ENCODE assay signal across 12 mouse cellular contexts in genomic region chr1:105997282-105997681, GRCm38 (mm10). TPM values are rescaled to one million over a fixed set of nuclear protein-coding genes. Genes with fewer than 3 reads are reported as not detected.
DNase-seq lines count a peak whose midpoint lies in the region; ATAC-seq lines count a peak whose summit lies in the region.
"Had no signal": no experiment of that assay in that cellular context is flagged by ENCODE, and none has a peak within 500 bp of the region (broad histone marks: within the 10 kb centered on the region; RNA-seq: fewer than 3 reads in every experiment).

No protein-coding gene starts in this region.

- no peak overlapping the region for H3K9ac ChIP-seq in heart, embryonic 15.5 days
- H3K9ac ChIP-seq in lung, embryonic 16.5 days (ENCODE audit: low read length): no peak overlapping the region
- no peak overlapping the region for H3K9ac ChIP-seq in midbrain, embryonic 16.5 days (ENCODE audit: low read depth, low read length)
- H3K9ac ChIP-seq: forebrain, postnatal 0 days; limb, embryonic 13.5 days had no signal

- no peaks in the 10 kb centered on the region for H3K36me3 ChIP-seq in heart, embryonic 15.5 days
- H3K36me3 ChIP-seq in lung, embryonic 16.5 days (ENCODE audit: control insufficient read depth, insufficient read depth, low read length): no peaks in the 10 kb centered on the region
- H3K36me3 ChIP-seq in midbrain, embryonic 16.5 days (ENCODE audit: control insufficient read depth, insufficient read depth, low read length): no peaks in the 10 kb centered on the region
- H3K36me3 ChIP-seq: limb, embryonic 13.5 days had no signal

- ATAC-seq in heart, embryonic 15.5 days (replicated peaks; ENCODE audit: insufficient number of reproducible peaks, insufficient read depth, low FRiP score, low read depth): no peak
- ATAC-seq in lung, embryonic 16.5 days (ENCODE audit: low read depth): 0 out of 2 replicates have a peak, but pooled peaks have one; percentile 9
- ATAC-seq in erythroblast, adult 5-6 weeks (replicated peaks; ENCODE audit: low FRiP score, poor library complexity, severe bottlenecking): no peak
- ATAC-seq in midbrain, embryonic 16.5 days: no peak
- ATAC-seq: forebrain, postnatal 0 days had no signal

- H3K4me3 ChIP-seq in heart, embryonic 15.5 days: no peak overlapping the region
- H3K4me3 ChIP-seq in lung, embryonic 16.5 days (ENCODE audit: low read length): no peak overlapping the region
- H3K4me3 ChIP-seq in midbrain, embryonic 16.5 days (ENCODE audit: low read depth, low read length): no peak overlapping the region
- H3K4me3 ChIP-seq: limb, embryonic 13.5 days had no signal

- H3K9me3 ChIP-seq in heart, embryonic 15.5 days (replicated peaks): no peaks in the 10 kb centered on the region
- no peaks in the 10 kb centered on the region for H3K9me3 ChIP-seq in lung, embryonic 16.5 days (ENCODE audit: control insufficient read depth, low read length)
- H3K9me3 ChIP-seq in midbrain, embryonic 16.5 days (replicated peaks; ENCODE audit: control insufficient read depth, low read length, poor library complexity, severe bottlenecking): no peaks in the 10 kb centered on the region
- H3K9me3 ChIP-seq: limb, embryonic 13.5 days had no signal

- WGBS in heart, embryonic 15.5 days: 37% methylated on average over 3 of the region's 3 CpGs
- WGBS in lung, embryonic 16.5 days: 12% methylated on average over 3 of the region's 3 CpGs
- 53% methylated on average over 3 of the region's 3 CpGs for WGBS in midbrain, embryonic 16.5 days

- H3K4me2 ChIP-seq in heart, embryonic 15.5 days: no peak overlapping the region
- peak overlapping the region; percentile 22; the same call in 1 of the 2 replicates for H3K4me2 ChIP-seq in lung, embryonic 16.5 days (ENCODE audit: low read depth, low read length)
- no peak overlapping the region for H3K4me2 ChIP-seq in midbrain, embryonic 16.5 days (ENCODE audit: low read length)
- H3K4me2 ChIP-seq: limb, embryonic 13.5 days had no signal

- peak overlapping the region; percentile 42; the same call in 1 of the 2 replicates for H3K27ac ChIP-seq in heart, embryonic 15.5 days
- peak overlapping the region; percentile 52; the same call in 1 of the 2 replicates for H3K27ac ChIP-seq in lung, embryonic 16.5 days (ENCODE audit: low read length)
- H3K27ac ChIP-seq in midbrain, embryonic 16.5 days (ENCODE audit: low read length): no peak overlapping the region
- H3K27ac ChIP-seq: kidney, postnatal 0 days; limb, embryonic 13.5 days had no signal

- DNase-seq in heart, adult 8-10 months (ENCODE audit: low spot score): peak; percentile 50
- DNase-seq in heart, postnatal 25 days (ENCODE audit: low spot score): no peak
- peak; percentile 11 for DNase-seq in Muller cell, postnatal 12 days (ENCODE audit: inconsistent ontology term)
- DNase-seq: embryo, embryonic 11 days; forebrain, postnatal 0 days; thymus, adult 2 months had no signal

- H3K4me1 ChIP-seq in heart, embryonic 15.5 days (replicated peaks): peaks cover 41% of the 10 kb centered on the region
- H3K4me1 ChIP-seq in lung, embryonic 16.5 days (replicated peaks; ENCODE audit: control insufficient read depth, insufficient read depth, low read length): peaks cover 18% of the 10 kb centered on the region
- H3K4me1 ChIP-seq in midbrain, embryonic 16.5 days (ENCODE audit: control insufficient read depth, insufficient read depth, low read length): peaks cover 13% of the 10 kb centered on the region

- intact Hi-C loops in heart, postnatal 25 days (cut with DNase I): loop anchor here (10.0 kb wide), 1 partner anchor 332 kb away; the partner anchor contains the start of genes Pign and Relch

- no peaks in the 10 kb centered on the region for H3K27me3 ChIP-seq in heart, embryonic 15.5 days
- H3K27me3 ChIP-seq in lung, embryonic 16.5 days (ENCODE audit: control insufficient read depth, insufficient read depth, low read depth, low read length): no peaks in the 10 kb centered on the region
- no peaks in the 10 kb centered on the region for H3K27me3 ChIP-seq in midbrain, embryonic 16.5 days (ENCODE audit: control insufficient read depth, insufficient read depth, low read depth, low read length)
- H3K27me3 ChIP-seq: limb, embryonic 13.5 days had no signal

RNA-seq across cellular contexts. Expression of gene Zcchc2, which starts 7.1 kb away (rescaled TPM):
- total RNA-seq in heart, adult 8-10 months (2022): 10 to 100 TPM in 1 of 4 experiments, 1 to 10 TPM in 3; 7.9 to 10.5 (median 10.0) TPM
- 1 to 10 TPM; 8.2 to 8.5 TPM for total RNA-seq in heart, postnatal 25 days (2021)
- polyA plus RNA-seq in heart, embryonic 15.5 days (2015; fragmentation: Nextera tagmentation; extraction: Ambion mirVana): 1.7 and 2.3 TPM in 2 replicates
- 1.9 and 2.3 TPM in 2 replicates for polyA plus RNA-seq in lung, embryonic 16.5 days (2015; fragmentation: Nextera tagmentation; extraction: Ambion mirVana)
- 4.2 and 15.7 TPM in 2 replicates for total RNA-seq in erythroblast, adult 5-6 weeks (2015; ENCODE audit: low replicate concordance)
- total RNA-seq in erythroblast, adult 5-6 weeks (2017; ENCODE audit: low replicate concordance): 2.8 and 3.2 TPM in 2 replicates
- 2.7 and 3.4 TPM in 2 replicates for polyA plus RNA-seq in midbrain, embryonic 16.5 days (2015; fragmentation: Nextera tagmentation; extraction: Ambion mirVana)
